Mouse (Mus musculus) embryo, embryonic 10.5 days (tissue): ENCODE results near the gene Selenon.
"Not testable (repeated sequence)": the region's sequence is repeated elsewhere in the genome, so short reads cannot be mapped to it uniquely, and the experiment has no call there.

Experiments
- DNase-seq: peaks from one replicate; pipeline ENCODE4 v3.0.0-alpha.2; 2015; ENCODE audit warnings: low spot score

The Selenon gene

GRCm38 (mm10) chr4:134505303-134505789 lies 46.6 kb downstream of the Selenon start:
- no peak for DNase-seq

GRCm38 (mm10) chr4:134503686-134504357 lies 48.1 kb downstream of the Selenon start:
- DNase-seq = no peak

- no peak for DNase-seq
Observed at GRCm38 (mm10) chr4:134501095-134501494, 50.9 kb downstream of the Selenon start.

- DNase-seq = not testable (repeated sequence)
Observed at GRCm38 (mm10) chr4:134498983-134499382, 53.0 kb downstream of the Selenon start.

- DNase-seq = no peak
Observed at GRCm38 (mm10) chr4:134497986-134498731, 53.8 kb downstream of the Selenon start.

GRCm38 (mm10) chr4:134497223-134497622 lies 54.7 kb downstream of the Selenon start:
- DNase-seq = no peak

GRCm38 (mm10) chr4:134496595-134497210 lies 55.3 kb downstream of the Selenon start, which contains the start of gene Paqr7:
Paqr7 (plus strand) TSS chr4:134496697.
- DNase-seq = peak; percentile 62

GRCm38 (mm10) chr4:134495546-134495923 lies 56.4 kb downstream of the Selenon start:
- no peak for DNase-seq

GRCm38 (mm10) chr4:134494780-134495545 lies 57.0 kb downstream of the Selenon start:
- peak; percentile 26 for DNase-seq

GRCm38 (mm10) chr4:134494161-134494560 lies 57.8 kb downstream of the Selenon start:
- DNase-seq = not testable (repeated sequence)

GRCm38 (mm10) chr4:134491716-134492115 lies 60.2 kb downstream of the Selenon start:
- no peak for DNase-seq

GRCm38 (mm10) chr4:134489986-134490665 lies 61.8 kb downstream of the Selenon start:
- no peak for DNase-seq

- DNase-seq = no peak
Observed at GRCm38 (mm10) chr4:134488211-134488610, 63.8 kb downstream of the Selenon start.
